Mouse (Mus musculus): ENCODE data around the gene Zfp871.

- TF ChIP-seq CTCF (IDR thresholded peaks at IDR 0.05; ENCODE audit: low read depth) = no peak
- no peak for TF ChIP-seq EP300 (IDR thresholded peaks at IDR 0.05; ENCODE audit: low read depth)
Observed at GRCm38 (mm10) chr17:32814136-32814535, 26.0 kb upstream of the Zfp871 start.

Measured in liver, embryonic 14.5 days (tissue).